Mouse (Mus musculus): Measurements from ENCODE around the gene Vezf1.

- TF ChIP-seq GATA1 (IDR thresholded peaks at IDR 0.05; ENCODE audit: borderline replicate concordance, low read length) (no peak), CTCF (IDR thresholded peaks at IDR 0.05; ENCODE audit: low read depth, low read length) (no peak), TAL1 (conservative IDR thresholded peaks at IDR 0.05; ENCODE audit: low read depth, low read length) (no peak), POLR2AphosphoS5 (IDR thresholded peaks at IDR 0.05; ENCODE audit: insufficient replicate concordance, low read depth, low read length) (no peak)
These were observed 19.0 kb upstream of the Vezf1 start for GRCm38 (mm10) chr11:88048961-88049670.
